Mouse (Mus musculus): ENCODE results near the gene 1700028J19Rik. TPM values are rescaled to one million over a fixed set of nuclear protein-coding genes. Genes with fewer than 3 reads are reported as not detected.

1700028J19Rik gene
- 0.76 and 0.87 TPM in 2 replicates for polyA plus RNA-seq (2016; fragmentation: Nextera tagmentation; extraction: Ambion mirVana)

DNA sequence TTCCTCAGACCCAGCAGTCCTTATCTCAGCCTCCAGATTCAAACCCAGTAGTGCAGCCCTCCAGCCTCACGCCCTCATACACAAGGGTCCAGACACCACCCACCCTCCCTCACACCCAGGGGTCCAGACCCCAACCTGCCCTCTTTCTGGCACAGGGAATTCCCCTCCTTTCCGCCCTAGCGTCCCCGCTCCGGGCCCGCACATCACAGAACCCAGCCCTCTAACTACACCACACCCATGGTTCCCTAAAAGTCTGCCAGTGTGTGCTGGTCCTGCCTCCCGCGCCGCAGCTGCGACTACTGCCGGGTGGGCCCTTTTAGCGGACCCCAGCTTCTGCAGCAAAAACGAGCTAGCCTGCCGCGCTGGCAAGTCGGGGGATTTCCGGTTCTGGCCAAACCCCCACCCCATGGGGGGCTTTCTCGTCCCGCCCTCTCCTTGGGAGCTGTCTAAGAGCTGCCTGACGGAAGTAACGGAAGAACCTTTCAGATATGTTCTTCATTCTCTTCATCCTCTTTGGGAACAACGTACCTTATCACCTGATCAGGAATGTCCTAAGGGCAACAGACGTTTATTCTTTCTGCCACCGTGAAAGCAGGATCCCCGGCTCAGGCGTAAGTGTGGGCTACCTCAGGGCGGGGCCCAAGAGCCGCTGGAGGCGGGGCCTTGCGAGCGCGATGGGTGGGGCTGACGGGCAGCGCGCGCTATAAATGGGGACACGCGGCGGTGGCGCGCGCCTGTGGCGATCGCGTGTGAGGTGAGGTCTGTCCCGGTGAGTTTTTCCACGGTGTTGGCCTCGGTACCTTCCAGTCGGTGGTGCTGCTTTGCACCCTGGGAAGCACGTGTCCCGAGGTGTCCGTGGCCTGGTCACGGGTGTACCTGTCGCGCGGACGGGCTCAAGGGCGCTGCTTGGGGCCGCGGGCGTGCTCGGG lies at the start of gene 1700028J19Rik, which contains the start of gene 2410002F23Rik:
TSS of gene 1700028J19Rik (minus strand) at position 641 of the 929 bp plus-strand sequence.
TSS of gene 2410002F23Rik (plus strand) at position 668 of the 929 bp plus-strand sequence.
- Histone ChIP-seq H3K4me1 (replicated peaks) (peaks cover 16% of the 10 kb centered on the region), H3K27ac (peak within 1 kb of the TSS; percentile 95), H3K4me2 (peak within 1 kb of the TSS; percentile 83), H3K4me3 (replicated peaks) (peak within 1 kb of the TSS; percentile 85), H3K9ac (replicated peaks) (peak within 1 kb of the TSS; percentile 95), H3K27me3 (no peaks in the 10 kb centered on the region), H3K36me3 (peaks cover 36% of the 10 kb centered on the region), H3K9me3 (no peaks in the 10 kb centered on the region)
- WGBS = under 1% methylated on average over 62 of the region's 62 CpGs
- ATAC-seq (ENCODE audit: insufficient number of reproducible peaks, insufficient read depth, low FRiP score, low TSS enrichment, low read depth) = peak; percentile 86

DNA sequence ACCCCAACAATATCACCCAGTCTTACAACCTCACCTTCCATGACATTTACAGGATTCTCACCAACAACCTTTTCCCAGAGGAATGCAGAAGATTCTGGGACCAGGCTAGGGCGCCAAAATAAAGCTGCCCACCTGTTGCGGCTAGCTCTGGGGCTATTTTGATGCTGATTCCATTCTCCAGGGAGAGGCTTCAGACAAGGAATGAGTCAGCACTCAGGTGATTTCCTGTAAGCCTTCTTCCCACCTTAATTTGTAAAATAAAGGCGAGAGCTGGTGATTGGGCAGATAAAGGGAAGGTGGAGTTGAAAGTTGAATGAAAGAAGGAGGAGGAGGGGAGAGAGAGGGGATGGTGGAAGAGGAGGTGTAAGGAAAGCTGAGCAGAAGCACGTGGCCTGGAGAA lies 44.9 kb upstream of the 1700028J19Rik start:
- Histone ChIP-seq H3K27ac (no peak overlapping the region), H3K4me3 (replicated peaks) (no peak overlapping the region), H3K27me3 (0 out of 2 replicates have a peak, but pooled peaks cover 5% of the 10 kb centered on the region), H3K9ac (replicated peaks) (no peak overlapping the region), H3K4me1 (replicated peaks) (no peaks in the 10 kb centered on the region), H3K9me3 (0 out of 2 replicates have a peak, but pooled peaks cover 5% of the 10 kb centered on the region), H3K4me2 (no peak overlapping the region), H3K36me3 (no peaks in the 10 kb centered on the region)
- 53% methylated on average over 4 of the region's 4 CpGs for WGBS
- ATAC-seq (ENCODE audit: insufficient number of reproducible peaks, insufficient read depth, low FRiP score, low TSS enrichment, low read depth) = no peak

DNA sequence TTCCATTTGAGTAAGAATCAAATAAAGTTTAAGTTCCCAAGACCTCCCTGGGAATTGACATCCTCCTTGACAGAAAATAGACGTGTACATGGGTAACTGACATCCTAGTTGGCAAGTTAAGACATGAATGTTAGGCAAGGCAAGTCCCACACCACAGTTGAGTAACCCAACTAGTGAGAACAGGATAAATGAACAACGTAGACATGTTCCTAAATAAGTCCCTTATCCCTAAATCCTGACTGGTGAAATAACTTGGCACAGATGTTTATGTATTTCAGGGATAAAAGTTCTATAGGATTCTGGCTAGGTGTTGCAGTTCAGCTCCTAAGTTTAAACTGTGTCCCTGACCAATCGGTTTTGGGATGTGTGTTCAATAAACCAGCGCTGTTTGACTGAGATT lies 44.5 kb upstream of the 1700028J19Rik start:
- Histone ChIP-seq H3K9me3 (0 out of 2 replicates have a peak, but pooled peaks cover 5% of the 10 kb centered on the region), H3K4me1 (replicated peaks) (no peaks in the 10 kb centered on the region), H3K27me3 (0 out of 2 replicates have a peak, but pooled peaks cover 2% of the 10 kb centered on the region), H3K4me3 (replicated peaks) (no peak overlapping the region), H3K4me2 (no peak overlapping the region), H3K27ac (no peak overlapping the region), H3K36me3 (no peaks in the 10 kb centered on the region), H3K9ac (replicated peaks) (no peak overlapping the region)
- ATAC-seq (ENCODE audit: insufficient number of reproducible peaks, insufficient read depth, low FRiP score, low TSS enrichment, low read depth) = no peak
- WGBS = 73% methylated on average over 4 of the region's 4 CpGs

DNA sequence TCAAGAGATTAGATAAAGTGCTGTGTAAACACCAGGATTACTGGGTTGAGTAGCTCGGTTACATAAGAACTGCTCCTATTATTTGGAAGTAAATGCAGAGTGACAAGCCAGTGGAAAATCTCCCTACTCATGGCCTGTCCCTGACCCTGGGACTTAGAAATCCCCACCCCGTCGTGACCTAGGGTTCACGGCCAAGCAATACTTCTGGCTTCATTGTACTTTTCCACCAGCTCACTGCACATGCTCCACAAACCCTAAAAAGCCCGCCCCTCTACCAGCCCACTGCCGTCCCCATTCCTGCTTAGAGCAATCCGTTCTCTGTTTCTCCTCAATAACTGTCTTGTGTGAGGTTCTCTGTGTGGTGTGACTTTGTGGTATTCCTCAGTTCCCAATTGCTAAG lies 41.3 kb upstream of the 1700028J19Rik start:
- Histone ChIP-seq H3K4me2 (no peak overlapping the region), H3K9me3 (0 out of 2 replicates have a peak, but pooled peaks cover 5% of the 10 kb centered on the region), H3K27me3 (0 out of 2 replicates have a peak, but pooled peaks cover 6% of the 10 kb centered on the region), H3K9ac (replicated peaks) (no peak overlapping the region), H3K4me3 (replicated peaks) (no peak overlapping the region), H3K27ac (no peak overlapping the region), H3K36me3 (no peaks in the 10 kb centered on the region), H3K4me1 (replicated peaks) (no peaks in the 10 kb centered on the region)
- no peak for ATAC-seq (ENCODE audit: insufficient number of reproducible peaks, insufficient read depth, low FRiP score, low TSS enrichment, low read depth)
- WGBS = 82% methylated on average over 7 of the region's 7 CpGs

DNA sequence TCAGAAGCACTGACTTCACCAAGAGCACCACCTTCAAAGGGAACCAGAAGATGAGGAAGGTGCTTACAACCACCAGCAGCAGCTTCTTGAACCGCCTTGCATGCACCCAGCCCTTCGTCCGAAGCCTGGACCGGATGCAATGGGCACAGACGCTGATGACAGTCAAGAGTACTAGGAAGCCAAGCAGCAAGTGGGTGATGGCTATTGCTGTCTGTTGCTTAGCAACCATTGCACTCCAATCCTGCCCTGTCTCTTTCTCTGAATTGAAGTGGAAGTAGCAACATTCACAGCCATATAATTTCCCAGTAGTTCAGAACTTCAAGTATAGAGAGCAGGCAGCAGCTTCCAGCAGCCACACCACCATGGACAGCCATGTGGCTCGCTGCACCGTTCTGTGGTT lies 35.1 kb upstream of the 1700028J19Rik start:
- Histone ChIP-seq H3K27me3 (peaks cover 11% of the 10 kb centered on the region), H3K4me1 (replicated peaks) (no peaks in the 10 kb centered on the region), H3K9ac (replicated peaks) (no peak overlapping the region), H3K4me3 (replicated peaks) (no peak overlapping the region), H3K9me3 (0 out of 2 replicates have a peak, but pooled peaks cover 1% of the 10 kb centered on the region), H3K36me3 (no peaks in the 10 kb centered on the region), H3K4me2 (no peak overlapping the region), H3K27ac (no peak overlapping the region)
- no peak for ATAC-seq (ENCODE audit: insufficient number of reproducible peaks, insufficient read depth, low FRiP score, low TSS enrichment, low read depth)
- WGBS = 81% methylated on average over 7 of the region's 7 CpGs

DNA sequence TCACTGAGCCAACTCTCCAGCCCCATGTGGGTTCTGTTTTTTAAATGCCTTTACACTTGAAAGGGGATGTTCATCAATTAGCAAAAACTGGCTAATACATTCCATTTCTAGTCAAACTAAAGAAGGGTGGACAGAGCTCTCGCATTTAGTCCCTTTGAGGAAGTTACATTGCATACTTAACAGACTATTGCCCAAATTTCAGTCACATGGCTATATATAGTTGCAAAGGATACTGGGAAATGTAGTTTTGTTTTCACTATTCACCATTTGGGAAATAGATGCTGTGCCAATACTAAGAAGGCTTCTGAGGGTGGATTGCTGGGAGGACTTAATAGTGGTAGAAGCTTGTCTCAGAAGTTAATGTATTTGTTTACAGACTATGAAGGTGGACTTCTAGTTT lies 34.5 kb upstream of the 1700028J19Rik start:
- ATAC-seq (ENCODE audit: insufficient number of reproducible peaks, insufficient read depth, low FRiP score, low TSS enrichment, low read depth) = no peak
- 67% methylated on average over 1 of the region's 1 CpGs for WGBS
- Histone ChIP-seq H3K4me2 (no peak overlapping the region), H3K9ac (replicated peaks) (no peak overlapping the region), H3K27ac (no peak overlapping the region), H3K36me3 (no peaks in the 10 kb centered on the region), H3K9me3 (no peaks in the 10 kb centered on the region), H3K4me1 (replicated peaks) (no peaks in the 10 kb centered on the region), H3K27me3 (peaks cover 18% of the 10 kb centered on the region), H3K4me3 (replicated peaks) (no peak overlapping the region)

DNA sequence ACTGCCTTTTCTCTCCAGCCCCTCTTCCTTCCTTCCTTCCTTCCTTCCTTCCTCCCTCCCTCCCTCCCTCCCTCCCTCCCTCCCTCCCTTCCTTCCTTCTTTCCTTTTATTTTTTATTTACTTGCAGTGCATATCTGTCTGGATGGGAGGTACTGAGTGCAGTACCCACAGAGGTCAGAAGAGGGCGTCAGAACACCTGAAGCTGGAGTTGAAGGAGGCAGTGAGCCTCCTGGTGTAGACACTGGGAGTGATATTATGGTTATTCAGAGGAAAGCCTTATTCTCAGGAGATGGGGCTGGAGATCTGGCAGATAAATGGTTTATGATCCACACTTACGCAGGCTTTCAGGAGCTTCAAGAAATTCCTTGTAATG lies 30.7 kb upstream of the 1700028J19Rik start:
- Histone ChIP-seq H3K4me2 (no peak overlapping the region), H3K36me3 (no peaks in the 10 kb centered on the region), H3K27me3 (peaks cover 49% of the 10 kb centered on the region), H3K9ac (replicated peaks) (no peak overlapping the region), H3K4me1 (replicated peaks) (no peaks in the 10 kb centered on the region), H3K27ac (no peak overlapping the region), H3K9me3 (no peaks in the 10 kb centered on the region), H3K4me3 (replicated peaks) (no peak overlapping the region)
- WGBS = 40% methylated on average over 2 of the region's 2 CpGs
- no peak for ATAC-seq (ENCODE audit: insufficient number of reproducible peaks, insufficient read depth, low FRiP score, low TSS enrichment, low read depth)

DNA sequence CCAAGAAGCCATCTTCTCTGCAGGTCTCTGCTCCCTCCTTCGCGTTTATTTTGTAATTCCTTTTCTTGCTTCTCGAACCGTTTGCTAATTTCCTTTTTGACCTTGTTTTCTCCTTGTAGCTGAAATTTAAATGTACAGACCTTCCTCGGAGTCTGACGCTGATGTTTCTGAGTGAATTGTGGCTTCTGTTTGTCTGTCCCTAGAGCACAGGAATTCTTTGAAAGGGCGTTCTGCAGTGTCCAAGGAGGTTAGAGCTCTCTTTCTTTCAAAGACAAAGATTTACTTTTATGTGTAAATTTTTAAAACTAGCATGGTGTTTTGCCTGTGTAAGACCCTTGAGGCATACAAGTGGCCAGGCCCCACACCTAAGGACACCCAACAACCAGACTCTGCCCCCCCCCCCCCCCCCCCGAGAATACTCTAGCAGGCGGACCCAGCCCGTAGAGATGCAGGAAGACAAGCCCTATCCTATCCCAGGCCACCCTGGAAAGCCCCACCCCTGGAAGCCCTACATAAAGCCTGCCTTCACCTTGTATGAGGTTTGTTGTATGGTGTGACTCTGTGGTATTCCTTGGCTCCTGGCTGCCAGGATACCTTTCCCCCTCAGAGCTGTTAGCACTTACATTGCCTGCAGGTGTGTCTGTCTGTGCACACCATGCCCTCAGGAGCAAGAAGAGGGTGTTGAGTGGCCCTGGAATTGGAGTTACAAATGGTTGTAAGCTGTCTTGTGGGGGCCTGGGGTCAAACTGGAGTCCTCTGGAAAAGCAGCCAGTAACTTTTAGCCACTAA lies 30.2 kb upstream of the 1700028J19Rik start:
- Histone ChIP-seq H3K27ac (no peak overlapping the region), H3K36me3 (no peaks in the 10 kb centered on the region), H3K4me2 (no peak overlapping the region), H3K4me3 (replicated peaks) (no peak overlapping the region), H3K9me3 (no peaks in the 10 kb centered on the region), H3K9ac (replicated peaks) (no peak overlapping the region), H3K4me1 (replicated peaks) (no peaks in the 10 kb centered on the region), H3K27me3 (peaks cover 49% of the 10 kb centered on the region)
- WGBS = 70% methylated on average over 10 of the region's 10 CpGs
- no peak for ATAC-seq (ENCODE audit: insufficient number of reproducible peaks, insufficient read depth, low FRiP score, low TSS enrichment, low read depth)

DNA sequence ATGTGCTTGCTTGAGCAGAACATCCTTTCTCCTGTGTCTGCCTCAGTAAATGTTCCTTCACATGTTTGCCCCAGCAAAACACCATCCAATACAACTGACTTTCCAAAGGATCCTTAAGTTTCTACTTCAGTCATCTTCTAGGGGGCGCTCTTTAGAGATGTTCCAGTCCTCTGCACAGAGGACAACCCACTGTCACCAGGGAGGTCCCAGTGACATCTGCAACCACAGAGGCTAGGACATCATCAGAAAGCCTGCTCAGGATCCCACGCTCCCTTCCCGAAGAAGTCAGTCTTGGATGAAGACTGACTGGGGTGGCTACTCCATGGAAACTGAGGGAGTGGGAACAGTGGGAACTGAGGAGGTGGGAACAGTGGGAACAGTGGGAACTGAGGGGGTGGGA lies 29.1 kb upstream of the 1700028J19Rik start:
- Histone ChIP-seq H3K36me3 (no peaks in the 10 kb centered on the region), H3K4me3 (replicated peaks) (no peak overlapping the region), H3K4me2 (no peak overlapping the region), H3K9ac (replicated peaks) (no peak overlapping the region), H3K27ac (no peak overlapping the region), H3K9me3 (no peaks in the 10 kb centered on the region), H3K4me1 (replicated peaks) (no peaks in the 10 kb centered on the region), H3K27me3 (peaks cover 52% of the 10 kb centered on the region)
- ATAC-seq (ENCODE audit: insufficient number of reproducible peaks, insufficient read depth, low FRiP score, low TSS enrichment, low read depth) = no peak
- 77% methylated on average over 3 of the region's 3 CpGs for WGBS

DNA sequence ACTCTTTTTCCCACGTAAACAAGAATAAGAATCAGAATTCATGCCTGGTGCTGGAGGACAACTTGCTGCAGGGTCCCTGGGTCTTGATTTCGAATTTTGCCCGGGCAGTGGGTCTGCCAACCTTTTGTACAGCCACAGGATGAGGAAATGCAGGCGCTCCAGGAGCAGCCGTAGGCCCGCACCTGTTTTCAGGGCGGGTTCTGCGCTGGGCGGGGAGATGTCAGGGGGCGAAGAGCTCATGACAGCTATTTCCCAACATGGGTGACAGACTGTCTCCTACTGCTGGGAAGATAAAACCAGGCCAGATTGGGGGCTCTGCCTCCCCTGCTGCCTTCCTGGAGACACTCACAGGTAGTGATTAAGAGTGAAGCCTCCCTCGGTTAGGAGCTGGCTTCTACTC lies 27.6 kb upstream of the 1700028J19Rik start:
- no peak overlapping the region for H3K4me2 ChIP-seq
- 23% methylated on average over 11 of the region's 11 CpGs for WGBS
- no peak overlapping the region for H3K27ac ChIP-seq
- H3K9ac ChIP-seq (replicated peaks) = no peak overlapping the region
- peaks cover 56% of the 10 kb centered on the region for H3K27me3 ChIP-seq
- H3K4me1 ChIP-seq (replicated peaks) = no peaks in the 10 kb centered on the region
- ATAC-seq (ENCODE audit: insufficient number of reproducible peaks, insufficient read depth, low FRiP score, low TSS enrichment, low read depth) = no peak
- no peaks in the 10 kb centered on the region for H3K9me3 ChIP-seq
- no peaks in the 10 kb centered on the region for H3K36me3 ChIP-seq
- H3K4me3 ChIP-seq (replicated peaks) = no peak overlapping the region

DNA sequence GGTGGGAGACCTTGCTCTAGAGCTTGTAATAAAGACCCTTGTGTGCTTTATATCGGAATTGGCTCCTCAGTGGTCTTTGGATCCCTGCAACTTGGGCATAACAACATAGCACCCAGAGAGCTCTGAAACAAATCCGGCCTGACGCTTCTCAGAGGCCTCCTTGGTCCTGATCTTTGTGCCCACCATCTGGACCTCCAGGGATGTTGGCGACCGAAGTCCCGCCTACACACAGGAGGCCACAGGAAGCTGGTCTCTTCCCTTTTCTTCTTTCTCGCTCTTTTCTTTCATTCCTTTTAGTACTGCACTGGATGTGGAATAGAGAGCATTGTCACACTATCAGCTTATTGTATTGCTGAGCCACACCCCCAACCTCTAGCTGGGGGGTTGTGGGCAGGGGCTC lies 27.0 kb upstream of the 1700028J19Rik start:
- Histone ChIP-seq H3K9me3 (no peaks in the 10 kb centered on the region), H3K27me3 (peaks cover 61% of the 10 kb centered on the region), H3K36me3 (no peaks in the 10 kb centered on the region), H3K4me2 (no peak overlapping the region), H3K4me3 (replicated peaks) (no peak overlapping the region), H3K4me1 (replicated peaks) (no peaks in the 10 kb centered on the region), H3K9ac (replicated peaks) (no peak overlapping the region), H3K27ac (no peak overlapping the region)
- no peak for ATAC-seq (ENCODE audit: insufficient number of reproducible peaks, insufficient read depth, low FRiP score, low TSS enrichment, low read depth)
- 61% methylated on average over 7 of the region's 7 CpGs for WGBS

Data from limb, embryonic 12.5 days (tissue).